Mouse (Mus musculus) testis, postnatal 14 days (tissue): ENCODE measurements around the gene Nceh1.
A peak's percentile ranks its signal among the peaks of the same experiment; 100 is the strongest.

Experiments used
- DNase-seq: peaks from one replicate; pipeline ENCODE4 v3.0.0; 2021; ENCODE audit warnings: low spot score

Nceh1 gene

GRCm38 (mm10) chr3:27182733-27183600 lies at the start of gene Nceh1:
Gene Nceh1, plus strand, starts transcription at chr3:27182965.
- DNase-seq, result peak; percentile 89

- no peak for DNase-seq
These were observed 42.7 kb upstream of the Nceh1 start for GRCm38 (mm10) chr3:27140101-27140500.

GRCm38 (mm10) chr3:27143570-27143969 lies 39.2 kb upstream of the Nceh1 start:
- no peak for DNase-seq

- no peak for DNase-seq
These were observed 37.0 kb upstream of the Nceh1 start for GRCm38 (mm10) chr3:27145733-27146132.

GRCm38 (mm10) chr3:27153191-27153671 lies 29.5 kb upstream of the Nceh1 start:
- no peak for DNase-seq

- peak; percentile 100 for DNase-seq
These were observed 29.0 kb upstream of the Nceh1 start, which contains the start of gene Ect2 for GRCm38 (mm10) chr3:27153701-27154209. Gene Ect2, minus strand, starts transcription at chr3:27153878.

- no peak for DNase-seq
These were observed 28.5 kb upstream of the Nceh1 start for GRCm38 (mm10) chr3:27154280-27154679.

GRCm38 (mm10) chr3:27155051-27155855 lies 27.5 kb upstream of the Nceh1 start:
- DNase-seq, result no peak

- no peak for DNase-seq
These were observed 26.7 kb upstream of the Nceh1 start for GRCm38 (mm10) chr3:27155856-27156593.

GRCm38 (mm10) chr3:27156594-27156949 lies 26.2 kb upstream of the Nceh1 start:
- no peak for DNase-seq

GRCm38 (mm10) chr3:27158910-27159309 lies 23.9 kb upstream of the Nceh1 start:
- no peak for DNase-seq

GRCm38 (mm10) chr3:27161645-27162409 lies 20.9 kb upstream of the Nceh1 start:
- DNase-seq, result no peak

- DNase-seq, result no peak
These were observed 20.4 kb upstream of the Nceh1 start for GRCm38 (mm10) chr3:27162410-27162804.

GRCm38 (mm10) chr3:27165481-27166065 lies 17.2 kb upstream of the Nceh1 start:
- DNase-seq, result no peak

GRCm38 (mm10) chr3:27170257-27170656 lies 12.5 kb upstream of the Nceh1 start:
- no peak for DNase-seq

GRCm38 (mm10) chr3:27179711-27180110 lies 3.1 kb upstream of the Nceh1 start:
- DNase-seq, result no peak

- no peak for DNase-seq
These were observed 923 bp downstream of the Nceh1 start for GRCm38 (mm10) chr3:27183601-27184175.

GRCm38 (mm10) chr3:27188386-27188785 lies 5.6 kb downstream of the Nceh1 start:
- DNase-seq, result no peak

GRCm38 (mm10) chr3:27189320-27190261 lies 6.8 kb downstream of the Nceh1 start:
- peak; percentile 26 for DNase-seq
